ENCODE assay signal across 15 mouse cellular contexts in genomic region chr1:170576012-170576727, GRCm38 (mm10). TPM values are rescaled to one million over a fixed set of nuclear protein-coding genes. Genes with fewer than 3 reads are reported as not detected.
DNase-seq lines count a peak whose midpoint lies in the region; ATAC-seq and TF ChIP-seq lines count a peak whose summit lies in the region.
"Had no signal": no experiment of that assay in that cellular context is flagged by ENCODE, and none has a peak within 500 bp of the region (broad histone marks: within the 10 kb centered on the region; RNA-seq: fewer than 3 reads in every experiment).

No protein-coding gene starts in this region.

- peak; percentile 23 for DNase-seq in embryo, embryonic 10 days (ENCODE audit: low spot score)
- no peak for DNase-seq in embryo, embryonic 11 days
- no peak for DNase-seq in layer of hippocampus, adult 2 months (ENCODE audit: low spot score in 2 of 2)
- DNase-seq in layer of hippocampus, adult 9-10 months (ENCODE audit: low spot score), result no peak
- peak; percentile 48 for DNase-seq in mesoderm, embryonic 11.5 days (ENCODE audit: low read depth, low spot score)
- DNase-seq in yolk sac, embryonic 10.5 days (ENCODE audit: low spot score), result no peak
- DNase-seq in kidney, adult 18-20 months, result no peak
- DNase-seq: adrenal gland, adult 2 months; cerebellum, adult 2 months; gastrocnemius, postnatal 25 days; kidney, postnatal 4 days; lung, adult 2 months; thymus, postnatal 4 days had no signal

- no peak for TF ChIP-seq CTCF in layer of hippocampus, adult 2 months (conservative IDR thresholded peaks at IDR 0.05)

- peak; percentile 55 to 58; a peak in 3 of 4 replicates for ATAC-seq in hematopoietic stem cell, adult 5-6 weeks (replicated peaks in 1 of 2; ENCODE audit: insufficient read depth in 1 of 2, low FRiP score in 2 of 2, low TSS enrichment in 1 of 2, low read depth in 1 of 2, poor library complexity in 2 of 2, severe bottlenecking in 2 of 2)

- H3K27ac ChIP-seq in layer of hippocampus, adult 2 months, result 0 out of 2 replicates have a peak overlapping the region, but pooled peaks have one; percentile 36

- H3K4me3 ChIP-seq in layer of hippocampus, adult 2 months, result no peak overlapping the region
- H3K4me3 ChIP-seq: heart, embryonic 12.5 days had no signal

RNA-seq across cellular contexts. Expression of gene Nos1ap, which starts 13.5 kb away (rescaled TPM):
- 100 to 1,000 TPM; 207 to 209 TPM for total RNA-seq in layer of hippocampus, adult 2 months (2021)
- 5.7 and 14.3 TPM in 2 replicates for total RNA-seq in hematopoietic stem cell, adult 5-6 weeks (2017)

Comparison
In these comparisons a context has a peak if more than half of its experiments do, and no peak if none do; other contexts are left out.
1. DNase-seq: peak in embryo, embryonic 10 days (single experiment) and mesoderm, embryonic 11.5 days (single experiment); none in embryo, embryonic 11 days (single experiment), layer of hippocampus, adult 2 months (0 of 2), layer of hippocampus, adult 9-10 months (single experiment), yolk sac, embryonic 10.5 days (single experiment) and kidney, adult 18-20 months (single experiment).
2. RNA of gene Nos1ap, which starts 13.5 kb away (total RNA-seq): 207 to 209 TPM in layer of hippocampus, adult 2 months; 5.7 to 14.3 TPM in hematopoietic stem cell, adult 5-6 weeks; every median in the first group is over 10 times any median in the second.